Mouse (Mus musculus) limb, embryonic 13.5 days (tissue): ENCODE data around the gene Psg18. TPM values are rescaled to one million over a fixed set of nuclear protein-coding genes. Genes with fewer than 3 reads are reported as not detected.
"Not testable (repeated sequence)": the region's sequence is repeated elsewhere in the genome, so short reads cannot be mapped to it uniquely, and the experiment has no call there.

Experiments
- ATAC-seq: fragments of 200-750 bp; cut with Nextera tagmentation; 2 replicates; pipeline ENCODE4 v1.8.0; 2017; ENCODE audit warnings: low read depth, moderate number of reproducible peaks, moderate TSS enrichment; ENCODE audit not compliant: low FRiP score
- H3K27ac ChIP-seq: fragments of 300-500 bp; sonication (generic); 2 replicates; pipeline ENCODE4 v1.5.1; 2015; ENCODE audit warnings: inconsistent platforms, mild to moderate bottlenecking, moderate library complexity
- H3K27me3 ChIP-seq: fragments of 300-500 bp; sonication (generic); 2 replicates; pipeline ENCODE4 v1.6.1; 2015; ENCODE audit warnings: mild to moderate bottlenecking, inconsistent platforms
- H3K36me3 ChIP-seq: fragments of 300-500 bp; sonication (generic); 2 replicates; pipeline ENCODE4 v1.6.1; 2015; ENCODE audit warnings: inconsistent platforms, mild to moderate bottlenecking, moderate library complexity
- H3K4me1 ChIP-seq: fragments of 300-500 bp; sonication (generic); 2 replicates; pipeline ENCODE4 v1.6.1; 2015; ENCODE audit warnings: inconsistent platforms
- H3K4me2 ChIP-seq: fragments of 300-500 bp; sonication (generic); replicated peaks from 2 replicates; pipeline ENCODE4 v1.6.1; 2015; ENCODE audit warnings: inconsistent platforms, mild to moderate bottlenecking, moderate library complexity
- H3K4me3 ChIP-seq: fragments of 300-500 bp; sonication (generic); 2 replicates; pipeline ENCODE4 v1.5.1; 2015; ENCODE audit warnings: moderate library complexity, mild to moderate bottlenecking, inconsistent platforms
- H3K9ac ChIP-seq: fragments of 300-500 bp; sonication (generic); 2 replicates; pipeline ENCODE4 v1.6.1; 2015; ENCODE audit warnings: mild to moderate bottlenecking, inconsistent platforms
- H3K9me3 ChIP-seq: fragments of 300-500 bp; sonication (generic); 2 replicates; pipeline ENCODE4 v1.6.1; 2016; ENCODE audit warnings: inconsistent platforms
- WGBS: fragments of 180-500 bp; shearing (Covaris S2); methylation state at CpG from one replicate; pipeline ENCODE4 v1.1.7; 2015; 5-methylcytosine and 5-hydroxymethylcytosine counted together
- polyA plus RNA-seq: library from polyadenylated mRNA; unstranded; fragments of >200 nt; fragmentation: Nextera tagmentation; extraction: Ambion mirVana; gene quantifications from 2 replicates; pipeline ENCODE4 v1.2.1, GENCODE M21; 2015

Psg18 gene
- polyA plus RNA-seq = not detected in 2 replicates

GRCm38 (mm10) chr7:18354909-18355308 lies at the start of gene Psg18:
Psg18 (minus strand) TSS chr7:18355009.
- not testable (repeated sequence) for H3K27ac ChIP-seq, H3K9ac ChIP-seq, H3K27me3 ChIP-seq, ATAC-seq, H3K4me3 ChIP-seq, H3K36me3 ChIP-seq, H3K4me2 ChIP-seq, H3K4me1 ChIP-seq
- 71% methylated on average over 3 of the region's 3 CpGs for WGBS
- peaks cover 35% of the 10 kb centered on the region for H3K9me3 ChIP-seq

- Histone ChIP-seq H3K9ac (no peak overlapping the region), H3K4me3 (no peak overlapping the region), H3K9me3 (peaks cover 25% of the 10 kb centered on the region), H3K4me1 (no peaks in the 10 kb centered on the region), H3K36me3 (no peaks in the 10 kb centered on the region), H3K27ac (no peak overlapping the region), H3K27me3 (no peaks in the 10 kb centered on the region), H3K4me2 (no peak overlapping the region)
- WGBS = 42% methylated on average over 11 of the region's 11 CpGs
- ATAC-seq = no peak
These were observed 48.6 kb upstream of the Psg18 start for GRCm38 (mm10) chr7:18403407-18403806.

GRCm38 (mm10) chr7:18402527-18403237 lies 47.9 kb upstream of the Psg18 start:
- Histone ChIP-seq H3K36me3 (no peaks in the 10 kb centered on the region), H3K9me3 (peaks cover 18% of the 10 kb centered on the region), H3K4me2 (no peak overlapping the region), H3K27me3 (no peaks in the 10 kb centered on the region), H3K9ac (no peak overlapping the region), H3K27ac (no peak overlapping the region), H3K4me3 (no peak overlapping the region), H3K4me1 (no peaks in the 10 kb centered on the region)
- ATAC-seq = no peak
- WGBS = 37% methylated on average over 30 of the region's 35 CpGs

GRCm38 (mm10) chr7:18391483-18391882 lies 36.7 kb upstream of the Psg18 start:
- not testable (repeated sequence) for H3K4me3 ChIP-seq, ATAC-seq, H3K4me1 ChIP-seq, H3K27me3 ChIP-seq, H3K36me3 ChIP-seq, H3K27ac ChIP-seq, H3K4me2 ChIP-seq, H3K9ac ChIP-seq
- WGBS = 77% methylated on average over 4 of the region's 4 CpGs
- peaks cover 23% of the 10 kb centered on the region for H3K9me3 ChIP-seq

- Histone ChIP-seq H3K4me3 (no peak overlapping the region), H3K9ac (no peak overlapping the region), H3K27ac (no peak overlapping the region), H3K27me3 (no peaks in the 10 kb centered on the region), H3K4me2 (no peak overlapping the region), H3K4me1 (no peaks in the 10 kb centered on the region), H3K36me3 (no peaks in the 10 kb centered on the region), H3K9me3 (peaks cover 35% of the 10 kb centered on the region)
- WGBS = 65% methylated on average over 2 of the region's 2 CpGs
- no peak for ATAC-seq
These were observed 23.5 kb upstream of the Psg18 start for GRCm38 (mm10) chr7:18378295-18378694.

GRCm38 (mm10) chr7:18335411-18335810 lies 19.4 kb downstream of the Psg18 start:
- peaks cover 35% of the 10 kb centered on the region for H3K9me3 ChIP-seq
- H3K9ac ChIP-seq, H3K4me3 ChIP-seq, H3K4me2 ChIP-seq, H3K27me3 ChIP-seq, H3K27ac ChIP-seq, ATAC-seq, H3K36me3 ChIP-seq, H3K4me1 ChIP-seq: not testable (repeated sequence)
- WGBS = 71% methylated on average over 6 of the region's 6 CpGs

Other genes with a start within 250 kb of the Psg18 start
- not detected in 2 replicates for gene Igfl3, start 178.5 kb downstream of the Psg18 start, polyA plus RNA-seq
- 0.19 and 0.25 TPM in 2 replicates for gene Mill1, start 109.7 kb downstream of the Psg18 start, polyA plus RNA-seq
- not detected in 2 replicates for gene Psg28, start 77.0 kb upstream of the Psg18 start, polyA plus RNA-seq
- not detected in 2 replicates for gene Psg26, start 129.2 kb upstream of the Psg18 start, polyA plus RNA-seq
- not detected in 2 replicates for gene Psg25, start 177.3 kb upstream of the Psg18 start, polyA plus RNA-seq
- gene Psg27, start 212.3 kb upstream of the Psg18 start, polyA plus RNA-seq = not detected in 2 replicates